In genomic region chr7:100537519-100537902, GRCm38 (mm10) we compare ENCODE assay signal across 8 mouse cellular contexts. TPM values are rescaled to one million over a fixed set of nuclear protein-coding genes. Genes with fewer than 3 reads are reported as not detected.
DNase-seq lines count a peak whose midpoint lies in the region; ATAC-seq and TF ChIP-seq lines count a peak whose summit lies in the region.

No protein-coding gene starts in this region.

- TF ChIP-seq EP300 in heart, postnatal 0 days (IDR thresholded peaks at IDR 0.05; ENCODE audit: low read depth): no peak

- peak overlapping the region; percentile 82 for H3K4me3 ChIP-seq in heart, postnatal 0 days (ENCODE audit: low read depth, low read length)
- peak overlapping the region; percentile 92 for H3K4me3 ChIP-seq in bone marrow, adult 2 months (replicated peaks; ENCODE audit: control insufficient read depth, low read depth, low read length)
- peak overlapping the region; percentile 57 for H3K4me3 ChIP-seq in hindbrain, embryonic 14.5 days (replicated peaks; ENCODE audit: low read length)
- peak overlapping the region; percentile 68 for H3K4me3 ChIP-seq in midbrain, embryonic 12.5 days

- ATAC-seq in heart, postnatal 0 days (ENCODE audit: insufficient read depth, low read depth): no peak
- ATAC-seq in hindbrain, embryonic 14.5 days (ENCODE audit: low FRiP score): no peak
- no peak for ATAC-seq in midbrain, embryonic 12.5 days (ENCODE audit: low FRiP score, low read depth)

- intact Hi-C loops in heart, postnatal 14 days (cut with DNase I): no loop called here

- peak overlapping the region; percentile 76; the same call in 1 of the 2 replicates for H3K27ac ChIP-seq in heart, postnatal 0 days (ENCODE audit: low read depth)
- no peak overlapping the region for H3K27ac ChIP-seq in bone marrow, adult 2 months (ENCODE audit: control insufficient read depth, insufficient read depth, low read depth, low read length, poor library complexity)
- H3K27ac ChIP-seq in hindbrain, embryonic 14.5 days: peak overlapping the region; percentile 87
- peak overlapping the region; percentile 76; the same call in 1 of the 2 replicates for H3K27ac ChIP-seq in midbrain, embryonic 12.5 days (replicated peaks)

- peaks cover 10% of the 10 kb centered on the region for H3K4me1 ChIP-seq in heart, postnatal 0 days (ENCODE audit: control insufficient read depth, insufficient read depth)
- peaks cover 1% of the 10 kb centered on the region; the same call in 1 of the 2 replicates for H3K4me1 ChIP-seq in bone marrow, adult 2 months (ENCODE audit: control insufficient read depth, insufficient read depth, low read length)
- peaks cover 11% of the 10 kb centered on the region for H3K4me1 ChIP-seq in hindbrain, embryonic 14.5 days (replicated peaks; ENCODE audit: control insufficient read depth, insufficient read depth, low read length)
- peaks cover 12% of the 10 kb centered on the region for H3K4me1 ChIP-seq in midbrain, embryonic 12.5 days

- no peaks in the 10 kb centered on the region for H3K27me3 ChIP-seq in heart, postnatal 0 days (ENCODE audit: control insufficient read depth, insufficient read depth, low read length)
- no peaks in the 10 kb centered on the region for H3K27me3 ChIP-seq in hindbrain, embryonic 14.5 days (ENCODE audit: control insufficient read depth, insufficient read depth, low read length)
- H3K27me3 ChIP-seq in midbrain, embryonic 12.5 days: no peaks in the 10 kb centered on the region

- H3K9me3 ChIP-seq in heart, postnatal 0 days (replicated peaks; ENCODE audit: control insufficient read depth, low read length): no peaks in the 10 kb centered on the region
- no peaks in the 10 kb centered on the region for H3K9me3 ChIP-seq in hindbrain, embryonic 14.5 days (ENCODE audit: control insufficient read depth, low read length)
- H3K9me3 ChIP-seq in midbrain, embryonic 12.5 days: no peaks in the 10 kb centered on the region

- TF ChIP-seq CTCF in heart, postnatal 0 days (IDR thresholded peaks at IDR 0.05; ENCODE audit: low read depth): no peak
- TF ChIP-seq CTCF in bone marrow, adult 2 months (IDR thresholded peaks at IDR 0.05; ENCODE audit: control insufficient read depth, insufficient read depth, low read length): no peak

- no peak for DNase-seq in heart, postnatal 0 days (ENCODE audit: low spot score)
- no peak for DNase-seq in heart, postnatal 14 days
- no peak for DNase-seq in hindbrain, embryonic 14.5 days (ENCODE audit: low spot score)
- DNase-seq in cerebellum, adult 11-12 months: no peak
- DNase-seq in adrenal gland, postnatal 36 days: no peak
- DNase-seq in gastrocnemius, adult 8-10 months (ENCODE audit: low spot score in 2 of 2): no peak

- 31% methylated on average over 7 of the region's 7 CpGs for WGBS in heart, postnatal 0 days
- WGBS in bone marrow, adult 2 months: 13% methylated on average over 7 of the region's 7 CpGs
- WGBS in hindbrain, embryonic 14.5 days: 39% methylated on average over 7 of the region's 7 CpGs
- WGBS in midbrain, embryonic 12.5 days: 41% methylated on average over 7 of the region's 7 CpGs

- TF ChIP-seq POLR2A in bone marrow, adult 2 months (IDR thresholded peaks at IDR 0.05; ENCODE audit: borderline replicate concordance, control insufficient read depth, low read depth, low read length): no peak

- peaks cover 18% of the 10 kb centered on the region for H3K36me3 ChIP-seq in heart, postnatal 0 days (replicated peaks; ENCODE audit: control insufficient read depth, insufficient read depth, low read length)
- H3K36me3 ChIP-seq in hindbrain, embryonic 14.5 days (replicated peaks; ENCODE audit: control insufficient read depth, insufficient read depth): peaks cover 20% of the 10 kb centered on the region
- peaks cover 22% of the 10 kb centered on the region for H3K36me3 ChIP-seq in midbrain, embryonic 12.5 days

- peak overlapping the region; percentile 66 for H3K4me2 ChIP-seq in heart, postnatal 0 days (ENCODE audit: low read depth, low read length)
- H3K4me2 ChIP-seq in hindbrain, embryonic 14.5 days (replicated peaks): peak overlapping the region; percentile 62
- peak overlapping the region; percentile 62 for H3K4me2 ChIP-seq in midbrain, embryonic 12.5 days (replicated peaks)

- peak overlapping the region; percentile 73 for H3K9ac ChIP-seq in heart, postnatal 0 days (replicated peaks; ENCODE audit: low read depth, low read length)
- peak overlapping the region; percentile 71 for H3K9ac ChIP-seq in hindbrain, embryonic 14.5 days
- peak overlapping the region; percentile 74 for H3K9ac ChIP-seq in midbrain, embryonic 12.5 days (replicated peaks)

RNA-seq across cellular contexts. Expression of gene Coa4, which starts 0.6 kb away (rescaled TPM):
- total RNA-seq in heart, postnatal 0 days (2014; rRNA removed; ENCODE audit: low replicate concordance): 4.3 and 9.0 TPM in 2 replicates
- polyA plus RNA-seq in heart, postnatal 0 days (2015; fragmentation: Nextera tagmentation; extraction: Ambion mirVana): 21.1 and 26.5 TPM in 2 replicates
- total RNA-seq in heart, postnatal 14 days (2021): 10 to 100 TPM; 13.0 to 13.3 TPM
- 3.5 and 7.4 TPM in 2 replicates for polyA plus RNA-seq in bone marrow, adult 2 months (2011; ENCODE audit: insufficient read depth, insufficient read length, low replicate concordance, missing spikeins)
- 14.8 and 16.9 TPM in 2 replicates for polyA plus RNA-seq in hindbrain, embryonic 14.5 days (2014; fragmentation: Nextera tagmentation; extraction: Ambion mirVana)
- polyA plus RNA-seq in midbrain, embryonic 12.5 days (2016; fragmentation: Nextera tagmentation; extraction: Ambion mirVana): 15.6 and 17.8 TPM in 2 replicates
- 10 to 100 TPM in 1 of 2 experiments, 1 to 10 TPM in 1; 9.1 to 10.4 TPM for total RNA-seq in adrenal gland, postnatal 36 days (2021)
- 10 to 100 TPM in 2 of 4 experiments, 1 to 10 TPM in 2; 8.3 to 10.7 (median 9.7) TPM for total RNA-seq in gastrocnemius, adult 8-10 months (2022)

RNA-seq across cellular contexts. Expression of gene Dnajb13, which starts 22.8 kb away (rescaled TPM):
- not detected in 2 replicates for total RNA-seq in heart, postnatal 0 days (2014; rRNA removed; ENCODE audit: low replicate concordance)
- polyA plus RNA-seq in heart, postnatal 0 days (2015; fragmentation: Nextera tagmentation; extraction: Ambion mirVana): 0.07 and 0.52 TPM in 2 replicates
- total RNA-seq in heart, postnatal 14 days (2021): not detected
- 3.4 and 4.5 TPM in 2 replicates for polyA plus RNA-seq in bone marrow, adult 2 months (2011; ENCODE audit: insufficient read depth, insufficient read length, low replicate concordance, missing spikeins)
- polyA plus RNA-seq in hindbrain, embryonic 14.5 days (2014; fragmentation: Nextera tagmentation; extraction: Ambion mirVana): 6.6 and 10.8 TPM in 2 replicates
- polyA plus RNA-seq in midbrain, embryonic 12.5 days (2016; fragmentation: Nextera tagmentation; extraction: Ambion mirVana): 0.37 and 0.93 TPM in 2 replicates
- total RNA-seq in adrenal gland, postnatal 36 days (2021): under 1 TPM in 1 of 2 experiments, not detected in 1; 0.33 TPM
- total RNA-seq in gastrocnemius, adult 8-10 months (2022): under 1 TPM in 1 of 4 experiments, not detected in 3; 0.13 TPM

RNA-seq across cellular contexts. Expression of gene Ucp2, which starts 44.4 kb away (rescaled TPM):
- 71.4 and 234 TPM in 2 replicates for total RNA-seq in heart, postnatal 0 days (2014; rRNA removed; ENCODE audit: low replicate concordance)
- 339 and 342 TPM in 2 replicates for polyA plus RNA-seq in heart, postnatal 0 days (2015; fragmentation: Nextera tagmentation; extraction: Ambion mirVana)
- total RNA-seq in heart, postnatal 14 days (2021): 100 to 1,000 TPM; 781 to 850 TPM
- 557 and 572 TPM in 2 replicates for polyA plus RNA-seq in bone marrow, adult 2 months (2011; ENCODE audit: insufficient read depth, insufficient read length, low replicate concordance, missing spikeins)
- 73.5 and 77.2 TPM in 2 replicates for polyA plus RNA-seq in hindbrain, embryonic 14.5 days (2014; fragmentation: Nextera tagmentation; extraction: Ambion mirVana)
- 68.6 and 87.1 TPM in 2 replicates for polyA plus RNA-seq in midbrain, embryonic 12.5 days (2016; fragmentation: Nextera tagmentation; extraction: Ambion mirVana)
- total RNA-seq in adrenal gland, postnatal 36 days (2021): 100 to 1,000 TPM; 187 to 302 TPM
- total RNA-seq in gastrocnemius, adult 8-10 months (2022): 10 to 100 TPM in 2 of 4 experiments, 1 to 10 TPM in 2; 6.3 to 15.0 (median 12.0) TPM
